Mouse (Mus musculus) liver, embryonic 15.5 days (tissue): ENCODE data around the gene Rgs12. TPM values are rescaled to one million over a fixed set of nuclear protein-coding genes. Genes with fewer than 3 reads are reported as not detected.

Experiments
- ATAC-seq: fragments of 200-750 bp; cut with Nextera tagmentation; 2 replicates; pipeline ENCODE4 v1.8.0; 2017; ENCODE audit warnings: moderate number of reproducible peaks, mild to moderate bottlenecking, moderate library complexity; ENCODE audit not compliant: insufficient read depth
- H3K27ac ChIP-seq: fragments of 300-500 bp; sonication (generic); replicated peaks from 2 replicates; pipeline ENCODE4 v1.5.1; 2015; ENCODE audit warnings: mild to moderate bottlenecking, inconsistent platforms
- H3K27me3 ChIP-seq: fragments of 300-500 bp; sonication (generic); 2 replicates; pipeline ENCODE4 v1.6.1; 2015; ENCODE audit warnings: mild to moderate bottlenecking, inconsistent platforms
- H3K36me3 ChIP-seq: fragments of 300-500 bp; sonication (generic); replicated peaks from 2 replicates; pipeline ENCODE4 v1.6.1; 2015; ENCODE audit warnings: moderate library complexity, mild to moderate bottlenecking, inconsistent platforms
- H3K4me1 ChIP-seq: fragments of 300-500 bp; sonication (generic); replicated peaks from 2 replicates; pipeline ENCODE4 v1.6.1; 2015; ENCODE audit warnings: inconsistent platforms
- H3K4me2 ChIP-seq: fragments of 300-500 bp; sonication (generic); 2 replicates; pipeline ENCODE4 v1.6.1; 2015; ENCODE audit warnings: moderate library complexity, mild to moderate bottlenecking, inconsistent platforms
- H3K4me3 ChIP-seq: fragments of 300-500 bp; sonication (generic); replicated peaks from 2 replicates; pipeline ENCODE4 v1.5.1; 2015; ENCODE audit warnings: mild to moderate bottlenecking, inconsistent platforms
- H3K9ac ChIP-seq: fragments of 300-500 bp; sonication (generic); 2 replicates; pipeline ENCODE4 v1.6.1; 2015; ENCODE audit warnings: moderate library complexity, mild to moderate bottlenecking, inconsistent platforms
- H3K9me3 ChIP-seq: fragments of 300-500 bp; sonication (generic); replicated peaks from 2 replicates; pipeline ENCODE4 v1.6.1; 2016; ENCODE audit warnings: inconsistent platforms
- WGBS: fragments of 180-500 bp; shearing (Covaris S2); methylation state at CpG from one replicate; pipeline ENCODE4 v1.1.7; 2015; ENCODE audit warnings: mixed read lengths; ENCODE audit not compliant: insufficient replicate concordance; 5-methylcytosine and 5-hydroxymethylcytosine counted together
- polyA plus RNA-seq: library from polyadenylated mRNA; unstranded; fragments of >200 nt; fragmentation: Nextera tagmentation; extraction: Ambion mirVana; gene quantifications from 2 replicates; pipeline ENCODE4 v1.2.1, GENCODE M21; 2015

The Rgs12 gene
- polyA plus RNA-seq, result 17.0 and 20.1 TPM in 2 replicates

- H3K4me1 ChIP-seq, result peaks cover 68% of the 10 kb centered on the region
- no peaks in the 10 kb centered on the region for H3K9me3 ChIP-seq
- peak within 1 kb of the TSS; percentile 96 for H3K4me2 ChIP-seq
- peak within 1 kb of the TSS; percentile 97 for H3K9ac ChIP-seq
- H3K27me3 ChIP-seq, result no peaks in the 10 kb centered on the region
- peak within 1 kb of the TSS; percentile 97 for H3K4me3 ChIP-seq
- no peaks in the 10 kb centered on the region for H3K36me3 ChIP-seq
- WGBS, result under 1% methylated on average over 84 of the region's 84 CpGs
- peak within 1 kb of the TSS; percentile 89 for H3K27ac ChIP-seq
- peak; percentile 97 for ATAC-seq
Measured at GRCm38 (mm10) chr5:34948861-34949760, at the start of gene Rgs12. Gene Rgs12 (plus strand): TSS chr5:34949445.

DNA sequence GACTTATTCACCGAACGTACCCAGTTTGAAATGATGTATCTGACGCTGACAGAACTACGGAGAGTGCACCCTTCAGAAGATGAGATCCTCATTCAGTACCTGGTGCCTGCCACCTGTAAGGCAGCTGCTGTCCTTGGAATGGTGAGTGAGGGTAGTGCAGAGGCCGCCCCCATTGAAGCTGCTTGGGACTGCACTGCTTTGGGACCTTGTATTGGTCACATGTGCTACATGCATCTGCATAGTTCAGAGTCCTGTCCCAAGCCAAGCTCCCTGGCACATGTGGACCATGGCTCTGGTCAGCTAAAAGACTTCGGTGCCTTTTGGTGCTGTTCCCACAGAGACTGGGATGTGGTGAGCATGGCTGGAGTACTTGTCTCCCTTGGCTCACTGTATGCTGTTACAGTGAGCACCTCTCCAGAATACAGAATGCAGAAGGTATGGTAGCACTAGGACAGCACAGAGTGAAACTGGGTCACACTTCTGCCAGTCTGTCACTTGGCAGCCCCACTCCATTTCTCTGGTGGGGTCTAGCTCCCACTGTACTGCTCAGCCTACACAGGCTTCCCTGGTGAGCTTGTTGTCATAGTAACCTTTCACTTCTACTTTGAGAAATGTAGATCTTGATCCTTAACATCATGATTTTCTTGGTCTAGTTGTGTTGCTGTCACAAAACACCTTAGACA, 49.3 kb upstream of the Rgs12 start:
- no peak overlapping the region; the same call in 1 of the 2 replicates for H3K27ac ChIP-seq
- ATAC-seq, result no peak
- H3K9me3 ChIP-seq, result no peaks in the 10 kb centered on the region
- no peak overlapping the region for H3K9ac ChIP-seq
- H3K36me3 ChIP-seq, result peaks cover 85% of the 10 kb centered on the region
- no peak overlapping the region for H3K4me3 ChIP-seq
- peaks cover 28% of the 10 kb centered on the region for H3K4me1 ChIP-seq
- H3K27me3 ChIP-seq, result no peaks in the 10 kb centered on the region
- no peak overlapping the region for H3K4me2 ChIP-seq
- WGBS, result 88% methylated on average over 6 of the region's 6 CpGs

GRCm38 (mm10) chr5:34902371-34902770, 46.9 kb upstream of the Rgs12 start:
- Histone ChIP-seq H3K36me3 (peaks cover 97% of the 10 kb centered on the region), H3K27ac (no peak overlapping the region), H3K4me1 (peaks cover 3% of the 10 kb centered on the region), H3K4me2 (no peak overlapping the region), H3K9ac (no peak overlapping the region), H3K4me3 (no peak overlapping the region), H3K9me3 (no peaks in the 10 kb centered on the region), H3K27me3 (no peaks in the 10 kb centered on the region)
- no peak for ATAC-seq

- H3K36me3 ChIP-seq, result peaks cover 97% of the 10 kb centered on the region
- 84% methylated on average over 5 of the region's 5 CpGs for WGBS
- no peak for ATAC-seq
Measured at GRCm38 (mm10) chr5:34902811-34903385, 46.3 kb upstream of the Rgs12 start.

GRCm38 (mm10) chr5:34904412-34904811, 44.8 kb upstream of the Rgs12 start:
- Histone ChIP-seq H3K4me3 (no peak overlapping the region), H3K27ac (no peak overlapping the region), H3K4me1 (peaks cover 10% of the 10 kb centered on the region), H3K36me3 (peaks cover 97% of the 10 kb centered on the region), H3K9me3 (no peaks in the 10 kb centered on the region), H3K4me2 (no peak overlapping the region), H3K27me3 (no peaks in the 10 kb centered on the region), H3K9ac (no peak overlapping the region)
- no peak for ATAC-seq

More at GRCm38 (mm10) chr5:34902811-34903385, 46.3 kb upstream of the Rgs12 start:
- Histone ChIP-seq H3K4me3 (no peak overlapping the region), H3K27me3 (no peaks in the 10 kb centered on the region), H3K4me2 (no peak overlapping the region), H3K4me1 (no peaks in the 10 kb centered on the region), H3K9ac (no peak overlapping the region), H3K27ac (no peak overlapping the region), H3K9me3 (no peaks in the 10 kb centered on the region)

- H3K36me3 ChIP-seq, result peaks cover 75% of the 10 kb centered on the region
- no peak overlapping the region for H3K4me2 ChIP-seq
- 91% methylated on average over 4 of the region's 4 CpGs for WGBS
Measured at GRCm38 (mm10) chr5:34907230-34907629, 42.0 kb upstream of the Rgs12 start.

GRCm38 (mm10) chr5:34907910-34908725, 41.1 kb upstream of the Rgs12 start, which contains the start of gene Msantd1:
Gene Msantd1 (plus strand): TSS chr5:34908012.
- Histone ChIP-seq H3K36me3 (peaks cover 69% of the 10 kb centered on the region), H3K9me3 (no peaks in the 10 kb centered on the region), H3K4me2 (no peak within 1 kb of the TSS), H3K9ac (no peak within 1 kb of the TSS), H3K4me1 (peaks cover 43% of the 10 kb centered on the region), H3K4me3 (no peak within 1 kb of the TSS), H3K27ac (peak within 1 kb of the TSS; percentile 90), H3K27me3 (no peaks in the 10 kb centered on the region)
- no peak for ATAC-seq
- WGBS, result 76% methylated on average over 6 of the region's 6 CpGs

More at GRCm38 (mm10) chr5:34907230-34907629, 42.0 kb upstream of the Rgs12 start:
- no peak overlapping the region for H3K9ac ChIP-seq
- H3K27ac ChIP-seq, result 0 out of 2 replicates have a peak overlapping the region, but pooled peaks have one; percentile 90
- no peak overlapping the region for H3K4me3 ChIP-seq
- no peaks in the 10 kb centered on the region for H3K9me3 ChIP-seq
- no peaks in the 10 kb centered on the region for H3K27me3 ChIP-seq
- no peak for ATAC-seq
- H3K4me1 ChIP-seq, result peaks cover 37% of the 10 kb centered on the region

DNA sequence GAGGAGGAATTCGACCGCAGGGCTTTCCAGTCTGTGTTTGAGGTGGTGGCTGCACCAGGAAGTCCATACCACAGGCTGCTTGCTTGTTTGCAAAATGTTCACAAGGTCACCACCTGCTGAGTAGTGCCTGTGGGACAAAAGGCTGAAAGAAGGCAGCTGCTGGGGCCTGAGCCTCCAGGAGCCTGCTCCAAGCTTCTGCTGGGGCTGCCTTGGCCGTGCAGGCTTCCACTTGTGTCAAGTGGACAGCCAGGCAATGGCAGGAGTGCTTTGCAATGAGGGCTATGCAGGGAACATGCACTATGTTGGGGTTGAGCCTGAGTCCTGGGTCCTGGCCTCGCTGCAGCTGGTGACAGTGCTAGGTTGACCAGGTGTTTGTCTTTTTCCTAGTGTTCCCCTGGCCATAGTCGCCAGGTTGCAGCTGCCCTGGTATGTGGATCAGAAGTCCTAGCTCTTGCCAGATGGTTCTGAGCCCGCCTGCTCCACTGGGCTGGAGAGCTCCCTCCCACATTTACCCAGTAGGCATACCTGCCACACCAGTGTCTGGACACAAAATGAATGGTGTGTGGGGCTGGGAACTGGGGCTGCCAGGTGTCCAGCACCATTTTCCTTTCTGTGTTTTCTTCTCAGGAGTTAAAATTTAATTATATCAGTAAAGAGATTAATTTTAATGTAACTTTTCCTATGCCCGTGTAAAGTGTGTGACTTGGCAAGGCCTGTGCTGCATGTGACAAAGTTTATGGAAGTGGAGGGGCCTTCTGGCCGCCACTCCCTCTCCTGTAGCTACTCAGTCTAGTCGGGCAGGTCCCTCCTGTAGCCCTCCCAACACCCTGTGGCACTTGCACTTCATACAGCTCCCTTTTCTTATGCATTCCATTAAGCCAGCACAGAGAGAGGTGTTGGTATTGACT, 40.3 kb upstream of the Rgs12 start:
- 71% methylated on average over 9 of the region's 9 CpGs for WGBS
- H3K36me3 ChIP-seq, result peaks cover 63% of the 10 kb centered on the region
- H3K27ac ChIP-seq, result peak overlapping the region; percentile 90
- H3K4me3 ChIP-seq, result no peak overlapping the region
- peak overlapping the region; percentile 10; the same call in 1 of the 2 replicates for H3K9ac ChIP-seq
- no peak overlapping the region for H3K4me2 ChIP-seq
- no peaks in the 10 kb centered on the region for H3K9me3 ChIP-seq
- H3K27me3 ChIP-seq, result no peaks in the 10 kb centered on the region
- peaks cover 43% of the 10 kb centered on the region for H3K4me1 ChIP-seq
- ATAC-seq, result peak; percentile 13

GRCm38 (mm10) chr5:34909634-34910503, 39.4 kb upstream of the Rgs12 start:
- Histone ChIP-seq H3K9ac (peak overlapping the region; percentile 10), H3K4me2 (peak overlapping the region; percentile 50), H3K9me3 (no peaks in the 10 kb centered on the region), H3K27ac (peak overlapping the region; percentile 90), H3K27me3 (no peaks in the 10 kb centered on the region), H3K36me3 (peaks cover 54% of the 10 kb centered on the region), H3K4me1 (peaks cover 43% of the 10 kb centered on the region), H3K4me3 (no peak overlapping the region)
- ATAC-seq, result peak; percentile 85
- 41% methylated on average over 1 of the region's 1 CpGs for WGBS
